Mouse (Mus musculus): ENCODE measurements around the gene Olfr624.
"Not testable (repeated sequence)": the region's sequence is repeated elsewhere in the genome, so short reads cannot be mapped to it uniquely, and the experiment has no call there.

Olfr624 gene

DNA sequence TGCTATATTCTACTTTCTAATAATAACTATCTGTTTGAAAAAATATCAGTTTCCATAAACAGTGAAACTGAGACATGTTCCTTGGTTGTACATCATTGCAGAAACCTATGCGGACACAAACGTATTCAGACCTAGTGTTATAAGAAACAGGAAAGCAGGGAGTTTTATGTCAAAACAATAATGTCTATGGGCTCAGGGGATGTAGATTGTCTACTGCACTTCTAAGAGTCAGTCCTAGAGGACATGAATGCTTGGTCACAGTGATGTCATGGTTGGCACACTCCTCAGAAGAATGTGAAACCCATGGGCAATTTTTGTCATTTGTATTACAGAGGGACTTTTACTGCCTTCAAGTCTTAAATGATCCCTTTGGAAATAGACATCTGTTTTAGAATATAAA, at the start of gene Olfr624:
Gene Olfr624, minus strand, starts transcription at position 101 of the 400 bp plus-strand sequence.
- no peak for DNase-seq (ENCODE audit: low spot score in 2 of 2)

DNA sequence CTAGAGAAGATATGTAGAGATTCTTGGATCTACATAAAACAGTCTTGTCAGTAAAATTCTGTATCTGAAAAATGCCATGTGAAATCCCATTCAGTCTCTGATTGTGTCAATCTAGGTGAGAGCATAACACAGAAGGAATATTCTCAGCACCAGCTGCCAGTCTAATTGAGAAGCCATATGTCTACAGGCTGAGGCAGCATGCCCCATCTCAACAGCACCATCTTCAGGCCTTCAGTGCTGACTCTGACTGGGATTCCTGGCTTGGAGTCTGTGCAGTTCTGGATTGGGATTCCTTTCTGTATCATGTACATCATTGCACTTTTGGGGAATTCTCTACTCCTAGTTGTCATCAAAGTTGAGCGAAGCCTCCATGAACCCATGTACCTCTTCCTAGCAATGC, 45.4 kb upstream of the Olfr624 start:
- DNase-seq (ENCODE audit: low spot score in 2 of 2): not testable (repeated sequence)

DNA sequence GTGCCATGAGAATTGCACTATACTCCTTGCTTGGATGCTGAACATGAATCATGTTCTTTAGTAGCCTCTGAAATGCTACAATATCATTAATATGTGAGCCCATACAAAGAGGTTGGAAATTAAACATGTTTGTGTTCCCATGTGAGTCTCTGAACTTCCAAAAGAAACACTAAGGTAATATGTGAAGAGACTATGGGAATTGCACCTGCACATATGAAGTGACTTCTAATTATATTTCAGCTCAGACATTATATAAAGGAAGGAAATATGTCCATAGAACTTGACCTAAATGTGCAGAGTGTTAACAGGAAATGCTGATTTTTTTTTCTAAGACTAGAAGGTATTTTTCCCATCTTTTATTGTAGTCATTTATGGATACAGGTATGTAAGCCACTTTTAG, 43.4 kb upstream of the Olfr624 start, which contains the start of gene Olfr243:
Gene Olfr243, plus strand, starts transcription at position 301 of the 400 bp plus-strand sequence.
- DNase-seq (ENCODE audit: low spot score in 2 of 2): no peak

DNA sequence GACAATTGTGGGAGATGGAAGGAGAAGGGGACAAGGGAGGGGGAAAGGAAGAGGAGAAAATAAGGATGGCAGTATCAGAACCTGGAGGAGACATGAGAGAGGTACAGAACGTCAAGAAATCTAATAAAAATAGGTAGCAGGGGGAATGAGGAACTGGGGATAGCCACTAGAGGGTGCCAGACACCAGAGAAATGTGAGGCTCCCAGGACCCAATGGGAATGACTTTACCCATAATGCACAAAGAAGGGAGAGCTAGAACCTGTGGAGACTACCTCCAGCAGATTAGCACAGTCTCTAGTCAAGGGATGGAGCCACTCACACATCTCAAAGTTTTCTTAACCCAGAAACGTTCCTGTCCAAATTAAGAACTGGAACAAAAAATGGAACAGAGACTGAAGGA, 41.0 kb upstream of the Olfr624 start:
- DNase-seq (ENCODE audit: low spot score in 2 of 2): no peak

DNA sequence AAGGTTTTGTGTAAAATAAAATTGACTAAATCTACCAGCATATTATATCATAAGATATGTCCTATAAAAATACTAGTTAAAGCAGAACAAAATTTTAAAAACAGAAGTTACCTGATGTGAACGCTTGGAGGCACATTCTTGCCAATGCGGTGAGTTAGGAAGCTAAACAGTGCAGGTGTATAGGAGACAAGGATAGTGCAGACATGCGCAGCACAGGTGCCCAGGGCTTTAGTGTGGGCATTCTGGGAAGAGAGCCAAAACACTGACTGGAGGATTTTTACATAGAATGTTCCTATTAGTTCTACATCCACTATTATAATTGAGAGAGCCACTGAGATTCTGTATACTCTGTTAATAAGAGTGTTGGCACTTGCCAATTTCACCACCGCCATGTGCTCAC, 28.5 kb upstream of the Olfr624 start:
- no peak for DNase-seq (ENCODE audit: low spot score in 2 of 2)

DNA sequence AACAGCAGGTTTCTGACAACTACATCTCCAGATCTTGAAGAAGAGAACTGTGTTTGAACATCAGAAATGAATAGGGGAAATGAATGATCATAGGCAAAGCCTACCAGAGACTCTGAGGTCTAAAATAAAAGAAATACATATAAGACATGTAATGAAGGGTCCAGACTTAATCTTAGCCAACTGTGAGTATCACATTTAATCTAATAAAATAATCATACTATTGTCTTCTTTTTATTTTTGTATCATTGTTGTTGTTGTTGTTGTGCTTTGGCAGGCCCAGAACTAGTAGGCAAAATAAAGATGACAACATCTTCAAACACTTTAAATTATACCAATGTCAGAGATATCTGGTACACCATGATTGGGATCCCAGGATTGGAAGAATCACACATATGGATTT, 11.4 kb upstream of the Olfr624 start, which contains the start of gene Olfr625-ps1:
Gene Olfr625-ps1, plus strand, starts transcription at position 301 of the 400 bp plus-strand sequence.
- no peak for DNase-seq (ENCODE audit: low spot score in 2 of 2)

DNA sequence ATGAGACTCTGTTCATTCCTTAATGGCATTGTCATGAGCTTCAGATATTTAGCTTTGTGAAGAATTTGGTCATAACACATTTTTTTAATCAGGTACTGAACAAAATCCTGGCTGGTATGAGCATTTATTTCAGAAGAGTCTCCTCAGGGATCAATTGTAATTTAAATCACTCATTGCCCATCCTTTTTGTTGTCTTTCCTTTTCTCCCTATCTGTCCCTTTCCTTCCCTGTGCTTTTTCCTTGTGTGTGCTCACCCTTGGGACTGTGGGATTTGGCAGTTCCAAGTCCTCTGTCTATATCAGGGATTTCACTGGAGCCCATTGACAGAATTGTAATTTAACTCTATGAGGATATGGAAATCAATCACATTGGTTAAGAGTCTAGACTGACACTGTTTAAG, 7.4 kb downstream of the Olfr624 start, which contains the start of gene Olfr623:
Gene Olfr623, minus strand, starts transcription at position 101 of the 400 bp plus-strand sequence.
- no peak for DNase-seq (ENCODE audit: low spot score in 2 of 2)

DNA sequence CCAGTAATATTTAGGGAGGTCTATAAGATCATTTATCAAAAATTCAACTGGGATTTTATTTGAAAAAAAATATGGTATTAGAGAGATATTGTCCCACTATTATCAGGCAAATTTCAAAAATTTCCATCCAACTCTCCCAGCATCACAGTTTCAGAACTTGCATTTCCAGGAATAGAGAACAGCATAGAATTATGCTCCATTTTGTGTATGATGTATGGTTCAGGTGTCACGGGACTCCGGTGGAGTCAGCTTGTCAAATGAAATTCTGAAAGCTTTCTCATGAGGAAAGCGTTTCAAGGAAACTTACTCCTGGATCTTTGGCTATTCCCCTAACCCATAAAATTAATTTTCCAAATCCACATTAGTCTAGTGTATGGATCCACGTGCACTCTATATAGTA, 26.9 kb downstream of the Olfr624 start:
- no peak for DNase-seq (ENCODE audit: low spot score in 2 of 2)

DNA sequence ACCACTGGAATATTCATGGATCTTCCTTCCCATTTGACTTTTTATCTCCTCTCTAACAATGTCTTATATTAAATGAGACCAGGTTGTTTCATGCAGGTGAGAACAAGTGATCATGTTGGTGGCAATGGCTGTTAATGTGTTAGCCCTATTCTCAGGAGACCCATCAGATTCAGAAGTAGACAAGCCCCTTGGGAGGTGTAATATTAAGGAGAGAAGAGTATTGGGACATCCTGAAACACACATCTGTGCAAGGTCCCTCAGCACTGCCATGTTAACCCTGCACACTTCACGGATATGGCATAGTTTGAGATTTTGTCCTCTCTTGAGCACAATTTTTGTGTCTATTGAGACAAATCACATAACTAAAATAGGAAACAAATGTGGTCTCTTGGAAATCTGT, 28.4 kb downstream of the Olfr624 start, which contains the start of gene Olfr622:
Gene Olfr622, minus strand, starts transcription at position 101 of the 400 bp plus-strand sequence.
- no peak for DNase-seq (ENCODE audit: low spot score in 2 of 2)

DNA sequence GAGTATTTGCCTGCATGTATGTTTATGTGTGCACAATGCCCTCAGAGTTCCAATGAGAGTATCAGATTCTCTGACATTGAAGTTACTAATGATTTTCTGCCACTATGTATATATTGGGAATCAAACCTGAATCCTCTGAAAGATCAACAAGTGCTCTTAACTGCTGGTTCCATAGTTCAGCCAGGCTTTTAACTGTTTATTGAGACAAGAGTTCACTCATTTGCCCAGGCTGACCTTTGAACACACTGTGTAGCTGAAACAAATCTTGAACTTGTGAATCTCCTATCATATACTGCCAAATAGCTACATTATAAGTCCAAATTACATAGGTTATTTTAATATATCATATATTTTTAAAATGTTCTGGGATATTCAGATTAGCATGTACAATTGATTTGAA, 34.2 kb downstream of the Olfr624 start:
- no peak for DNase-seq (ENCODE audit: low spot score in 2 of 2)
